Mouse (Mus musculus): Measurements from ENCODE around the gene Myrip. TPM values are rescaled to one million over a fixed set of nuclear protein-coding genes. Genes with fewer than 3 reads are reported as not detected.
A peak's percentile ranks its signal among the peaks of the same experiment; 100 is the strongest.

Myrip gene
- total RNA-seq, 2 experiments from 2014 or later: 6.0 to 8.7 TPM

DNA sequence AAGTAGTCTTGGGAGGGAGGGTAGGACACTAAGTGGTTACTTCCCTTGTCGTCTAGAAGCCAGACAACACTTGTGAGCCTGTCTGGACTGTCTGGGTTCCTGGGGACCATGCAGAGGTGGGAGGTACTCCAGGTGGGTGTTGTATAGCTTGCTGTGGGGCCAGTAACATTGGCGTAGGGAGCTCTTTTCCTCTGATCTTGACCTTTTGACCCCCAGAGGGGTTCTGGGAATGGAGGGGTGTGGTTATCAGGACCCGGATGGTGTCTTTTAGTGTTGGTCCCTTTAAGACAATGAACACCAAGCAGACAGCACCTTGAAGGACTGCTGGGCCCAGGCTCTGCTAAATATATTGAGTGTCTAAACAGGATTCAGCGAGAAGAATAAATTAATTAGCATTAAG is 36.9 kb downstream of the Myrip start:
- no peak for DNase-seq

DNA sequence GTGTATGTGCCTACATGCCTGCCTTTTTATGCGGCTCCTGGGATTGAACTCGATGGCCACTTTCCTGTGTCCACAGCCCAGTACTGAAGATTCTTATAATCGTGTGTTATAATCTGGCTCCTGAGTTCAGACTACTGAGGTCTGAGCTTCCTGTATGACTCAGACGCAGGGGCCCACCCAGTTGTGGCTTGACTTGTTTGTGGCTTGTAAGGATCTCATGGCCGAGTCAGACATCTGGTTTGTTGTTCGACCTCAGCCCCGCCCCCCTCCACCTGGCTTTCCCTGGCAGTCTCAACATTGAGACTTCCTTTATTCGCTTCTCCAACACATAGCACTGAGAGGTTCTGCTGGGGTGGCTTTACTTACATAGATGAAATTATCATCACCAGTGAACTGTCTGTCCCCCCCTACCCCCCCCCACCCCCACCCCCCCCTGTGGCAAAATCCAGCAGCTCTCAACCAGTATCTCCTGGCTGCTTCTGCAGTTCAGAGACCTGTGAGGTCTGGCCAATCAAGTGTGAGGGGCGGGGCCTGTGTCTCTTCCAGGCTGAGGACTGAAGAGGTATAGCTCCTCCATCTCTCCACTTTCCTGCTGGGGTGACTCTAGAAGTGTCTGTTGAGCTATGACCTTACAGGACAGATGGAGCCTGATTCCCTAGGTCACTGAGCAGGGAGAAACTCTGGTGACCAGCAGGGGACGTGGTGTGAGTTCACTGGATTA is 38.8 kb downstream of the Myrip start:
- DNase-seq: no peak

GRCm38 (mm10) chr9:120343123-120343790 is 41.9 kb downstream of the Myrip start:
- DNase-seq: no peak

GRCm38 (mm10) chr9:120345651-120346151 is 44.4 kb downstream of the Myrip start:
- DNase-seq: peak; percentile 64

GRCm38 (mm10) chr9:120349145-120349544 is 47.8 kb downstream of the Myrip start:
- DNase-seq: peak; percentile 54

DNA sequence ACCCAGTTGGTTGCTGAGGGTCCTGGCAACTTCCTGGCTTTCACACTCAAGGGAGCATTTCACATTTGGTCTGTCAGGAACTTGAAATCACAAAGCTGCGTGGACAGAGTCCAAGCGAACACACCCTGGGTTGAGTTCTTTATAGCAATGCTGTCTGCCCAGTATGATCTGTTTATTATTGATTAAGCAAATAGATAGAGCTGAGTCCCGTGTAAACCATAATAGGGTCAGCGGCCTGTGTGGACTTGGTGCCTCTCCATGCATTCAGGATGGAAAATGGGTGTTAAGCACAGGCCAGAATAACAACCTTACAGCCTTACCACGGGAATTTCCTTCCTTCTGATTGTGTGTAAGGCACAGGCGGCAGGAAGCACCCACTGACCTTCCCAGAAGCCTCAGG is 49.0 kb downstream of the Myrip start:
- DNase-seq: peak; percentile 21

DNA sequence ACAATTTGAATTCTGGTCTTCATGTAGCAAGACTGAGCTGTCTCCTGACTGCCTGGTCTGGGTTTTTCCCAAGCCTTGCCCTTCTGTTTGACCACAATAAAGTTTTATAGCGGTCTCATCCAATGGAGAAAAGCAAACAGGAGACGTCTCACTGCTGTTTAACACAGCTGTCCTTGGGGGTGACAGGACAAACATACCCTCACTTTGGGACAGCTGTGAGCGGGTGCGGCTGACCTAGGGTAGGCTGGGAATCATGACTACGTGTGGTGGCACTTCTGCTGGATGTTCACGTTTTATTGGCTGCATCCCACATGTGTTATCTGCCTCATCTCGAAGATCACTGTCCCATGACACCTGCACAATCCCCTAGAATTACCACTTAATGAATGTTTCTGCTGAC is 49.7 kb downstream of the Myrip start:
- DNase-seq: no peak

DNA sequence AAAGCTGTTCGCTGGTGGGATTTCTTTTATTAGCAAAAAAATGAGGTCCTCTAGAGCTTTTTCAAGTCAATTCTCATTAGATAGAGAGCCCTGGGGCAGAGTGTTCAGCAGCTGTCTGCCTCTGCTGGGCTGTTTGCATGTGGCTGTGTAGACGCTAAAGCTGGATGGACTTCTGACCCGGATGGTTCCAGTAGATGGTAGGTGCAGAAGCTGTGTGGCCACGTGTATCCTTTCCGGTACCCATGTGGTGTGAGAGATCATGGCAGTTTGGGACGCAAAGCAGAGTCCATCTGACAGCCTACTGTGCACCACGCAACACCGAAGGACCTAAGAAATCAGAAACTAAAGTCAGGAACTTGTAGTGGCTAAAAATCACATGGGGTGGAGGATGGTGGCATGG is 50.2 kb downstream of the Myrip start:
- no peak for DNase-seq

GRCm38 (mm10) chr9:120353036-120353435 is 51.7 kb downstream of the Myrip start:
- no peak for DNase-seq

DNA sequence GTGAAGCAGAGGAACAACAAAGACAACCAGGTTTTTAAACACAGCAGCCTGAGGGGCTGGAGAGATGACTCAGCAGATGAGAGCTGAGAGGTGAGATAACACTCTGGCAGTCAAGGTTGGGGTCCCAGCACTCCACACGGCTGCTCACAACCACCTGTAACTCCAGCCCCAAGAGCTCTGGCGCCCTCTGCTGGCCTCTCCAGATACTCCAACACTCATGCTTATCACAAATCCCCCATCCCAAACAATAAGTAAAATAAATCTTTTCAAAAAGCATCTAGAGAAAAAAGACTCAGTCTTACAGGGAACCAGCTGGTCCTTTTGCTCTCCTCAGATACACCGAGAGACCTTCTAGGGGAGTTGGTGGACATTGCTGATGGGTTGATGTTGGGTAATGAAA is 52.7 kb downstream of the Myrip start:
- DNase-seq: no peak

GRCm38 (mm10) chr9:120354550-120355345 is 53.4 kb downstream of the Myrip start:
- no peak for DNase-seq

DNA sequence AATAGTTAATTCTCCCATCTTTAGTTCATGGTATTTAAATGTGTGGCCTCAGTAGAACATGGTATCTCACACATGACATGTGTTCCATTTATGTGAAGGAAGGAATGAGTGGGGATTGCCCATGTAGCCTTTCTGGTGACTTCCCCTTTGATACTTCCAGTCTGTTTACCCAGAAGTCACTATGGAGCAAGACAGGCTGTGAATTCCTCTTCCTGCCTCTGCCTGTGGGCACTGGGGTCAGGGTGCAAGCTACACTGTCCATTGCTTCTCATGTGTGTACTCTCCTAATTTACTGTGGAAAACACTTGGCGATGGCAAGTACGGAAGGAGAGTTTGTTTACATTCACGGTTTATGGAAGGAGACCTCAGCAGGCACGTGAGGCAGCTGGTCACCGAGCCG is 55.2 kb downstream of the Myrip start:
- DNase-seq: no peak

DNA sequence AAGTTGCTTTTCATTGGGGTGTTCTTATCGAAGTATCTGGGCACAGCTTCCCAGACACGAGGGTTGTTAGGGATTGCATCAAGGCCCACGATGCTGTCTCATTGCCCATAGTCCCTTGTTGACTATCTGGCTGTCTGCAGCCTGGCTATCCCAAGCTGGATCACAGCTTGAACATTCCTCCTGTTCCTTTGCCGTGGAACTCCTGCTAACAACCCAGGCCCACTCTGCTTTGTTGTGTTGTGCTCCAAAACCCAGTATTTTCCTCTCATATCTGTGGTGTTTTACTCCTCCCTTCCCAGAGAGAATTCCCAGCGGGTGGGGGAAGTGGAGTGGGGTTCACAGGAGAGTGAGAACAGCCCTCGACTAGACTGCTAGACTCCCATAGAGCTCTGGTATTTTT is 56.7 kb downstream of the Myrip start:
- DNase-seq: no peak

- DNase-seq: peak; percentile 86
Observed at GRCm38 (mm10) chr9:120360397-120361177, 59.3 kb downstream of the Myrip start.

GRCm38 (mm10) chr9:120361656-120362055 is 60.3 kb downstream of the Myrip start:
- DNase-seq: no peak

DNA sequence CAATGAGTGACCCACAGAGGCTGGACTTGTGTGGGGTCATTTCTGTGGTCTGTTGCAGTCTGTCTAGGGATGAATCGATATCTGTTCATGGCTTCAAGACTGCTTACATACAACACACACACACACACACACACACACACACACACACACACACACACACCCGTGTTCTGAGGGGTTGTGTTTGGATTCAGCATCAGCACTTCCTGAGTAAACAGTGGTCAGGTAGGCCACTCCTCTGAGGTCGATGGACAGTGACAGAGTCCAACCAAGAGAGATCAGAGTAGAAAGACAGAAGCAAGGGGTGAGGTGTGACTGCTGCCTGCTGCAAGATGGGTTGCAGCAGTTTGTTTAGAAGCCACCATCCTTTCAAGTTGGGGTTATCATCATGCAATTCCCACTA is 61.4 kb downstream of the Myrip start:
- no peak for DNase-seq

- DNase-seq: no peak
Observed at GRCm38 (mm10) chr9:120364653-120365283, 63.5 kb downstream of the Myrip start.

DNA sequence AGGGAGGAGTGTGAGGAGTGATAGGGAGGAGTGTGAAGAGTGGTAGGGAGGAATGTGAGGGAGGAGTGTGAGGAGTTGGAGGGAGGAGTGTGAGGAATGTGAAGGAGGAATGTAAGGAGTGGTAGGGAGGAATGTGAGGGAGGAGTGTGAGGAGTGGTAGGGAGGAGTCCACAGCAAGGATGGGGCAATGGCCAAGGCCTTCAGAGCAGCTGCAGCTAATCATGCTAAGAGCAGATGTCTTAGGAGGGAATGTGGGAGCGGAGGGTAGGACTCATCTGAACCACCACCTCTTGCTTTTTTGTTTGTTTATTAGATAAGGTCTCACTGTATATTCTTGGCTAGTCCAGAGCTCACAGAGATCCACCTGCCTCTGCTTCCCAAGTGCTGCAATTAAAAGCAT is 66.2 kb downstream of the Myrip start:
- DNase-seq: no peak

DNA sequence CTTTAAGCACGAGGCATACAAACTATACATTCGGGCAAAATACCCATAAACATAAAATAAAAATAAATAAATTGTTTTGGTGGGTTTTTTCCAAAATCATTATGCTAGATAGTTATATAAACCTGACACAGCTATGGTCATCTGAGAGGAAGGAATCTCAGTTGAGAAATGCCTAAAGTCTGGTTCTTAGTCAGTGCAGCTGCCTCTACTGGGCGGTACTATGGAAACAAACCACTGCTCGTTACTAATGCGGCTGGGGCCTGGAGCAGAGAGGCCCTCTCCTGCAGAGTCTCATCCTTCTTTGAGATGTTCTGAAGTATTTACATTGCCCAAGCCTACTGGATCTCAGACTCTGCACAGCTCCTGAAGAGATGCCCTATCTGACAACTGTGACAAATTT is 70.3 kb downstream of the Myrip start:
- no peak for DNase-seq

DNA sequence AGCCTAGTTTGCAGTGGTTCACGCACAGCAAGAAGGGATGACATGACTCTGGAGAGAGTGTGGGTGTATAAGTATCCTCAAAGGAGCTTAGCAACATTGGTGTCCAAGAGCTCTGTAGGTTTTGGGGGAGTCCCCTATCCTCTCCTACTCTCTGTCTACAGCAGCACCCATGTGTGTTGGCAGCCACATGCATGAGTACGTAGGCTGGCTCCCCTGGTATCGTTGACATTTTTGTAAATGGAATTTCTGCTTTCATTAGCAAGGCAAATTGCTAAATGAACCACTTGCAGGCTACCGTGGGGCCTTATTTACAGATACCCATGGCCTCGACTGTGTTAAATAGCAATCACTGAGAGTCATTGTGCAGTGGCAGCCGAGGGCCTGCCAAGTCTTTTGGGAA is 71.0 kb downstream of the Myrip start:
- DNase-seq: no peak

GRCm38 (mm10) chr9:120377726-120378125 is 76.4 kb downstream of the Myrip start:
- DNase-seq: peak; percentile 73

DNA sequence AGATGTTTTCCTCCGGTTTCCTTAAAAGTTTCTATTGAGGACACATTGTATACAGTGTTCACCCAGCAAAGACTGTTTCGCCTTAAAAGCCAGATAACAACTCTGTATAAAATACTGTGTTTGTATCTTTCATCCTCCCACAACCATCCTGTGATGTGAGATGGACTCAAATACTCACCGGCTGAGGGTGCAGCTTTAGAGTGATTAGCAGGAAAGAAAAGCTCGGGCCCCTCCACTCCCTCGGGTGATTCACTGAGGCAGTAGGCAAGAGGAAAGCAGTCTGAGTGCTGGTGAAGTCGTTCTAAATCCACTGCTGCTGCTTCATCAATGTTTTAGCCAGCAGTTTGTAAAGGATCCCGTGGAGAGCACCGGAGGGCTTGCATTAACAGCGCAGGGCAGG is 93.9 kb downstream of the Myrip start:
- no peak for DNase-seq

All from adrenal gland, postnatal 10 days (tissue).